Mouse (Mus musculus): Measurements from ENCODE around the gene Ndufa4. TPM values are rescaled to one million over a fixed set of nuclear protein-coding genes. Genes with fewer than 3 reads are reported as not detected.
"Not testable (repeated sequence)": the region's sequence is repeated elsewhere in the genome, so short reads cannot be mapped to it uniquely, and the experiment has no call there.

Ndufa4 gene
- 612 and 671 TPM in 2 replicates for polyA plus RNA-seq (2012; rRNA removed)

- WGBS = under 1% methylated on average over 59 of the region's 59 CpGs
- DNase-seq (ENCODE audit: low read depth, low spot score) = peak; percentile 66
These were observed at the start of gene Ndufa4, which contains the start of gene Phf14 for GRCm38 (mm10) chr6:11907269-11908032. TSS of gene Ndufa4 (minus strand) at chr6:11907497. TSS of gene Phf14 (plus strand) at chr6:11907809.

- 91% methylated on average over 1 of the region's 1 CpGs for WGBS
- no peak for DNase-seq (ENCODE audit: low read depth, low spot score)
These were observed 40.8 kb upstream of the Ndufa4 start for GRCm38 (mm10) chr6:11948100-11948499.

GRCm38 (mm10) chr6:11942089-11942488, 34.8 kb upstream of the Ndufa4 start:
- no peak for DNase-seq (ENCODE audit: low read depth, low spot score)
- 92% methylated on average over 4 of the region's 4 CpGs for WGBS

- DNase-seq (ENCODE audit: low read depth, low spot score) = no peak
These were observed 33.6 kb upstream of the Ndufa4 start for GRCm38 (mm10) chr6:11940895-11941294.

- DNase-seq (ENCODE audit: low read depth, low spot score) = no peak
- whole genome bisulfite sequencing = 93% methylated on average over 7 of the region's 7 CpGs
These were observed 26.1 kb upstream of the Ndufa4 start for GRCm38 (mm10) chr6:11933403-11933802.

GRCm38 (mm10) chr6:11927485-11927884, 20.2 kb upstream of the Ndufa4 start:
- DNase-seq (ENCODE audit: low read depth, low spot score) = no peak
- 88% methylated on average over 6 of the region's 6 CpGs for WGBS

- no peak for DNase-seq (ENCODE audit: low read depth, low spot score)
These were observed 18.8 kb upstream of the Ndufa4 start for GRCm38 (mm10) chr6:11926082-11926595.

GRCm38 (mm10) chr6:11925496-11926041, 18.3 kb upstream of the Ndufa4 start:
- DNase-seq (ENCODE audit: low read depth, low spot score) = peak; percentile 47
- WGBS = under 1% methylated on average over 20 of the region's 20 CpGs

More at GRCm38 (mm10) chr6:11926082-11926595, 18.8 kb upstream of the Ndufa4 start:
- WGBS = under 1% methylated on average over 40 of the region's 40 CpGs

GRCm38 (mm10) chr6:11908170-11908569, 873 bp upstream of the Ndufa4 start:
- DNase-seq (ENCODE audit: low read depth, low spot score) = no peak
- 12% methylated on average over 7 of the region's 7 CpGs for whole genome bisulfite sequencing

- under 1% methylated on average over 5 of the region's 5 CpGs for WGBS
- no peak for DNase-seq (ENCODE audit: low read depth, low spot score)
These were observed 418 bp downstream of the Ndufa4 start for GRCm38 (mm10) chr6:11906890-11907268.

GRCm38 (mm10) chr6:11900809-11901310, 6.4 kb downstream of the Ndufa4 start:
- no peak for DNase-seq (ENCODE audit: low read depth, low spot score)
- WGBS = 66% methylated on average over 4 of the region's 4 CpGs

- no CpG with 5 or more reads among the region's 2 CpGs for WGBS
- DNase-seq (ENCODE audit: low read depth, low spot score) = not testable (repeated sequence)
These were observed 31.9 kb downstream of the Ndufa4 start for GRCm38 (mm10) chr6:11875364-11875763.

Other genes with a start within 250 kb of the Ndufa4 start
- gene Phf14, start 312 bp upstream of the Ndufa4 start, polyA plus RNA-seq (2012; rRNA removed) = 3.4 and 5.4 TPM in 2 replicates